Mouse (Mus musculus) cerebellum, adult 2 months (tissue): ENCODE data around the gene Ino80e. TPM values are rescaled to one million over a fixed set of nuclear protein-coding genes. Genes with fewer than 3 reads are reported as not detected.

Experiments
- DNase-seq, 2 experiments: peaks; one replicate each; pipeline ENCODE4 v3.0.0; 2021
- H3K27ac ChIP-seq: fragments of 200-500 bp; 2 replicates; pipeline ENCODE4 v1.5.1; 2012; ENCODE audit warnings: low read length, control low read depth, inconsistent platforms; ENCODE audit not compliant: insufficient read depth
- H3K27me3 ChIP-seq: fragments of 200-500 bp; 2 replicates; pipeline ENCODE4 v1.6.1; 2012; ENCODE audit warnings: inconsistent platforms, mild to moderate bottlenecking, low read length, moderate library complexity; ENCODE audit not compliant: control insufficient read depth, insufficient read depth
- H3K4me1 ChIP-seq: fragments of 200-500 bp; 2 replicates; pipeline ENCODE4 v1.6.1; 2011; ENCODE audit warnings: low read length; ENCODE audit not compliant: control insufficient read depth, insufficient read depth
- H3K4me3 ChIP-seq: fragments of 200-500 bp; replicated peaks from 2 replicates; pipeline ENCODE3; 2011; ENCODE audit warnings: mild to moderate bottlenecking, low read depth, low read length, control low read depth; ENCODE audit not compliant: insufficient read depth
- CTCF ChIP-seq: fragments of 200-500 bp; IDR thresholded peaks from 2 replicates; pipeline ENCODE4 v1.5.1; 2011; ENCODE audit warnings: low read depth, mild to moderate bottlenecking, control low read depth, low read length, moderate library complexity, borderline replicate concordance; ENCODE audit not compliant: insufficient read depth
- POLR2A ChIP-seq: fragments of 200-500 bp; IDR thresholded peaks from 2 replicates; pipeline ENCODE4 v1.6.1; 2011; ENCODE audit warnings: low read length, control low read depth, borderline replicate concordance; ENCODE audit not compliant: insufficient read depth
- WGBS: fragments of 180-500 bp; shearing (Covaris S2); methylation state at CpG from one replicate; pipeline ENCODE4 v1.1.7; 2018; 5-methylcytosine and 5-hydroxymethylcytosine counted together
- polyA plus RNA-seq: library from polyadenylated mRNA; depleted of rRNA; stranded (reverse); fragments of >200 nt; gene quantifications from 2 replicates; pipeline ENCODE4 v1.2.3, GENCODE M21; 2012

Ino80e gene
- polyA plus RNA-seq, 1 experiment, result 67.3 TPM

- H3K27ac ChIP-seq, result no peak overlapping the region
- DNase-seq, result no peak
- no peaks in the 10 kb centered on the region for H3K27me3 ChIP-seq
- H3K4me3 ChIP-seq, result no peak overlapping the region
- peaks cover 11% of the 10 kb centered on the region; the same call in 1 of the 2 replicates for H3K4me1 ChIP-seq
- TF ChIP-seq CTCF (no peak), POLR2A (no peak)
- WGBS, result 88% methylated on average over 2 of the region's 2 CpGs
These were observed 5.4 kb upstream of the Ino80e start for GRCm38 (mm10) chr7:126867534-126867933.

- DNase-seq, result no peak
- H3K27me3 ChIP-seq, result no peaks in the 10 kb centered on the region
- no peak overlapping the region for H3K4me3 ChIP-seq
- WGBS, result 46% methylated on average over 6 of the region's 6 CpGs
- TF ChIP-seq POLR2A, result no peak
- TF ChIP-seq CTCF, result no peak
- no peak overlapping the region for H3K27ac ChIP-seq
- peaks cover 11% of the 10 kb centered on the region; the same call in 1 of the 2 replicates for H3K4me1 ChIP-seq
These were observed 1.6 kb upstream of the Ino80e start for GRCm38 (mm10) chr7:126863791-126864190.

- peaks cover 11% of the 10 kb centered on the region; the same call in 1 of the 2 replicates for H3K4me1 ChIP-seq
- TF ChIP-seq POLR2A (peak; percentile 63; the same call in 1 of the 2 replicates), CTCF (no peak)
- peak within 1 kb of the TSS; percentile 79 for H3K27ac ChIP-seq
- H3K27me3 ChIP-seq, result no peaks in the 10 kb centered on the region
- peak; percentile 97 for DNase-seq
- WGBS, result under 1% methylated on average over 42 of the region's 42 CpGs
- H3K4me3 ChIP-seq, result peak within 1 kb of the TSS; percentile 96
These were observed 597 bp downstream of the Ino80e start, which contains the start of gene Hirip3 for GRCm38 (mm10) chr7:126861429-126862130. TSS of gene Hirip3 (plus strand) at chr7:126861972.

- TF ChIP-seq POLR2A, result no peak
- no peak for TF ChIP-seq CTCF
- 53% methylated on average over 5 of the region's 5 CpGs for WGBS
- Histone ChIP-seq H3K4me3 (peak overlapping the region; percentile 96), H3K4me1 (peaks cover 12% of the 10 kb centered on the region; the same call in 1 of the 2 replicates), H3K27me3 (no peaks in the 10 kb centered on the region), H3K27ac (no peak overlapping the region)
- no peak for DNase-seq
These were observed 1.2 kb downstream of the Ino80e start for GRCm38 (mm10) chr7:126860987-126861386.

GRCm38 (mm10) chr7:126856741-126857420 lies 5.3 kb downstream of the Ino80e start:
- no peak for DNase-seq
- Histone ChIP-seq H3K27ac (no peak overlapping the region), H3K4me1 (peaks cover 10% of the 10 kb centered on the region), H3K27me3 (no peaks in the 10 kb centered on the region), H3K4me3 (no peak overlapping the region)
- TF ChIP-seq POLR2A (no peak), CTCF (no peak)
- WGBS, result 70% methylated on average over 9 of the region's 9 CpGs

- TF ChIP-seq CTCF (peak; percentile 43; the same call in 1 of the 2 replicates), POLR2A (no peak)
- peak; percentile 52 to 66 for DNase-seq
- Histone ChIP-seq H3K27me3 (no peaks in the 10 kb centered on the region), H3K4me1 (peaks cover 10% of the 10 kb centered on the region), H3K4me3 (no peak overlapping the region), H3K27ac (peak overlapping the region; percentile 26)
- 11% methylated on average over 3 of the region's 3 CpGs for WGBS
These were observed 6.5 kb downstream of the Ino80e start for GRCm38 (mm10) chr7:126855641-126856040.

GRCm38 (mm10) chr7:126853454-126853853 lies 8.7 kb downstream of the Ino80e start:
- H3K4me1 ChIP-seq, result peaks cover 10% of the 10 kb centered on the region
- 87% methylated on average over 5 of the region's 5 CpGs for WGBS
- H3K27me3 ChIP-seq, result no peaks in the 10 kb centered on the region
- no peak overlapping the region for H3K27ac ChIP-seq
- TF ChIP-seq POLR2A (no peak), CTCF (no peak)
- H3K4me3 ChIP-seq, result no peak overlapping the region
- DNase-seq, result no peak

GRCm38 (mm10) chr7:126851192-126851591 lies 11.0 kb downstream of the Ino80e start:
- 50% methylated on average over 12 of the region's 12 CpGs for WGBS
- no peak for TF ChIP-seq CTCF
- no peak for TF ChIP-seq POLR2A
- DNase-seq, result no peak
- peaks cover 14% of the 10 kb centered on the region for H3K4me1 ChIP-seq
- no peaks in the 10 kb centered on the region for H3K27me3 ChIP-seq
- H3K27ac ChIP-seq, result no peak overlapping the region
- H3K4me3 ChIP-seq, result no peak overlapping the region
